19 mouse cellular contexts compared by ENCODE assay signal in the genomic region with DNA sequence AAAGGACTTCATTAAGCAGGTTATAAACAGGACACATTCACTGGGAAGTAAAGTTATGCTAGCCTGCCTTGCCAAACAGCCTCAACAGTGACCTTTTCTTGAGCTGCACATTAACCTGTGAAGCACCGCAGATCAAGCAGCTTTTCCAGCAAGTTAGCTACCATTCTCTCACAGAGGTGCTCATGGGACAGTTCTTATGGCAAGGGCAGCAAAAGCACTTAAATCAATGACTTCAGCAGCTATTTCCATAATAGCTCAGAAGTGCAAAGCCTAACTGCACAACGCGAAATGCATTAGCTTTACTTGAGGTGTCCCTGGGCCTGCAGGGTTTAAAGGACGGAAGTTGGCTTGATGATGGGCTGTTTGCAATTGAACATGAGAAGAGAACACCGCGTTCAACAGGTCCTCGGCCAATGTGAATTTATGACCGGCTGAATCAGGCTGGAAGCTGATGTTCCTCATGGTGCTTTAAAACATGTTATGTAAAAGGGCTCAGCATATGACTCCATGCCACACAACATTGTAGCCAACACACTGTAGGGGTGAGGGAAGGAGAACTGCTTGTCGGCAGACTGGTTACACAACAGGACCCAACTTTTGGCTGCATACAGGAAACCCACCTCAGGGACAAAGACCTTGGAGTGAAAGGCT. TPM values are rescaled to one million over a fixed set of nuclear protein-coding genes. Genes with fewer than 3 reads are reported as not detected.
DNase-seq lines count a peak whose midpoint lies in the region; TF ChIP-seq lines count a peak whose summit lies in the region.
"Had no signal": no experiment of that assay in that cellular context is flagged by ENCODE, and none has a peak within 500 bp of the region (broad histone marks: within the 10 kb centered on the region; RNA-seq: fewer than 3 reads in every experiment).

No protein-coding gene starts in this region.

- DNase-seq in gastrocnemius, adult 2 months = peak; percentile 23
- DNase-seq in gastrocnemius, adult 8-10 months (ENCODE audit: low spot score in 2 of 2) = no peak
- DNase-seq in kidney, adult 2 months = peak; percentile 83
- no peak for DNase-seq in kidney, postnatal 10 days
- peak; percentile 44 for DNase-seq in kidney, postnatal 14 days
- peak; percentile 72 for DNase-seq in skeletal muscle tissue, adult 2 months (ENCODE audit: low read depth, low spot score)
- DNase-seq in cerebellum, adult 11-12 months = no peak
- DNase-seq: adrenal gland, postnatal 10 days; cerebellum, adult 11 months; cerebellum, adult 9-10 months; cerebellum, postnatal 25 days; heart, adult 2 months had no signal

- no peak overlapping the region for H3K27ac ChIP-seq in gastrocnemius, adult 2 months
- peak overlapping the region; percentile 66 for H3K27ac ChIP-seq in kidney, adult 2 months (ENCODE audit: insufficient read depth, low read depth, low read length)
- H3K27ac ChIP-seq: embryonic facial prominence, embryonic 12.5 days; forebrain, embryonic 12.5 days; heart, adult 2 months; heart, embryonic 15.5 days; hindbrain, embryonic 10.5 days; hindbrain, embryonic 14.5 days had no signal

- H3K27me3 ChIP-seq in kidney, adult 2 months (replicated peaks; ENCODE audit: control insufficient read depth, insufficient read depth, low read length) = no peaks in the 10 kb centered on the region
- H3K27me3 ChIP-seq: forebrain, embryonic 12.5 days; heart, embryonic 15.5 days had no signal

- no peaks in the 10 kb centered on the region for H3K36me3 ChIP-seq in kidney, adult 2 months (ENCODE audit: control insufficient read depth, insufficient read depth, low read length)
- H3K36me3 ChIP-seq: embryonic facial prominence, embryonic 12.5 days; forebrain, embryonic 12.5 days; heart, embryonic 15.5 days; hindbrain, embryonic 10.5 days had no signal

- TF ChIP-seq CTCF in gastrocnemius, adult 2 months (IDR thresholded peaks at IDR 0.05) = no peak
- no peak for TF ChIP-seq CTCF in kidney, adult 2 months (conservative IDR thresholded peaks at IDR 0.05; ENCODE audit: insufficient read depth, insufficient read length, low read depth, low read length)

- WGBS in kidney, adult 2 months = 48% methylated on average over 9 of the region's 9 CpGs

- intact Hi-C loops in gastrocnemius, adult 2 months (cut with DNase I) = no loop called here

- TF ChIP-seq POLR2A in kidney, adult 2 months (IDR thresholded peaks at IDR 0.05; ENCODE audit: low read depth, low read length) = no peak

- H3K4me3 ChIP-seq in gastrocnemius, adult 2 months = no peak overlapping the region
- H3K4me3 ChIP-seq in kidney, adult 2 months (ENCODE audit: insufficient read depth, low read depth, low read length) = no peak overlapping the region
- H3K4me3 ChIP-seq: embryonic facial prominence, embryonic 12.5 days; forebrain, embryonic 12.5 days; heart, adult 2 months; heart, embryonic 15.5 days; hindbrain, embryonic 10.5 days had no signal

- H3K4me1 ChIP-seq in kidney, adult 2 months (ENCODE audit: control insufficient read depth, insufficient read depth, low read length) = peaks cover 7% of the 10 kb centered on the region
- H3K4me1 ChIP-seq: embryonic facial prominence, embryonic 12.5 days; forebrain, embryonic 12.5 days; heart, embryonic 15.5 days; hindbrain, embryonic 10.5 days had no signal

RNA-seq across cellular contexts. Expression of a gene that starts 16.8 kb away (rescaled TPM):
- under 1 TPM in 1 of 2 experiments, not detected in 1; 0.10 TPM for total RNA-seq in gastrocnemius, adult 2 months (2021)
- under 1 TPM in 2 of 4 experiments, not detected in 2; 0.13 to 0.15 TPM for total RNA-seq in gastrocnemius, adult 8-10 months (2022)
- 17.9 and 21.0 TPM in 2 replicates for polyA plus RNA-seq in kidney, adult 2 months (2012; rRNA removed)
- total RNA-seq: heart, postnatal 25 days; MEL had no signal

Comparison
In these comparisons a context has a peak if more than half of its experiments do, and no peak if none do; other contexts are left out.
1. DNase-seq: peak in gastrocnemius, adult 2 months (single experiment), kidney, adult 2 months (single experiment), kidney, postnatal 14 days (single experiment) and skeletal muscle tissue, adult 2 months (single experiment); none in gastrocnemius, adult 8-10 months (0 of 2), kidney, postnatal 10 days (single experiment) and cerebellum, adult 11-12 months (single experiment).